Mouse (Mus musculus): ENCODE measurements around the gene Ttc30a2.

GRCm38 (mm10) chr2:75929141-75929540 is 48.8 kb downstream of the Ttc30a2 start:
- TF ChIP-seq POLR2A (IDR thresholded peaks at IDR 0.05; ENCODE audit: low read depth, low read length) (no peak), CTCF (IDR thresholded peaks at IDR 0.05; ENCODE audit: extremely low read depth, insufficient read length, insufficient replicate concordance, low read depth, low read length) (no peak)

Measured in small intestine, adult 2 months (tissue).